Comparison of ENCODE assay signal across 7 mouse cellular contexts in the genomic region with DNA sequence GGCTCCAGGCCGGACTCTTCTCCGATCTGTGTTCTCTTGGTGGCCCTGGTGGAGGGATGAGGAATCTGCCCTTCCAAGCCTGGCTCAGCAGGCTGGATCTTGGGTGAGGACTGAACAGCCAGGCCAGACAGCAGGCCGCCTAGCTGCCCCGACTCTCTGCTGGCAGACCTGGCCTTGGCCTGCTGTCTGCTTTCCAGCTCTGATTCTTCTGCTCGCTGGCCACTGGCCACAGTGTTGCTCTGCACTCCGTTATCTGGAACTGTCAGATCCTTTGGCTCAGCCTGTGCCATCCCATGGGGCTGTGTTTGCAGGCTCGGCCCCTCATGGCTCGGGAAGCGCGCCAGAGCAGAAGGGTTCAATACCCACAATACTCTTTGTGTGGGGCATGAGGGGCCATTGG.
DNase-seq lines count a peak whose midpoint lies in the region.

No protein-coding gene starts in this region.

- peak; percentile 90 for DNase-seq in adipocyte (ENCODE audit: low spot score)
- DNase-seq in adrenal gland, postnatal 36 days, result peak; percentile 90
- DNase-seq in frontal cortex, postnatal 10 days (ENCODE audit: low spot score in 2 of 2), result peak; percentile 26 to 29
- DNase-seq in heart, postnatal 25 days (ENCODE audit: low spot score), result peak; percentile 67
- peak; percentile 98 for DNase-seq in left cerebral cortex, postnatal 4 days
- peak; percentile 59 for DNase-seq in skeletal muscle tissue, adult 2 months (ENCODE audit: low read depth, low spot score)
- no peak for DNase-seq in thymus, postnatal 4 days

- intact Hi-C loops in heart, postnatal 25 days (cut with DNase I), result loop anchor here (2.0 to 5.0 kb wide), 4 partner anchors 33 to 118 kb away; a partner anchor contains a TSS
- intact Hi-C loops in left cerebral cortex, postnatal 4 days (cut with DNase I), result no loop called here
